ENCODE assay signal across 8 mouse cellular contexts in genomic region chr10:68276976-68277441, GRCm38 (mm10). TPM values are rescaled to one million over a fixed set of nuclear protein-coding genes. Genes with fewer than 3 reads are reported as not detected.
DNase-seq lines count a peak whose midpoint lies in the region; ATAC-seq and TF ChIP-seq lines count a peak whose summit lies in the region.

No protein-coding gene starts in this region.

- H3K36me3 ChIP-seq in heart, adult 2 months (ENCODE audit: control insufficient read depth, insufficient read depth, low read length): no peaks in the 10 kb centered on the region
- H3K36me3 ChIP-seq in kidney, adult 2 months (ENCODE audit: control insufficient read depth, insufficient read depth, low read length): no peaks in the 10 kb centered on the region
- peaks cover 5% of the 10 kb centered on the region for H3K36me3 ChIP-seq in limb, embryonic 15.5 days
- H3K36me3 ChIP-seq in midbrain, embryonic 15.5 days (replicated peaks): no peaks in the 10 kb centered on the region
- no peaks in the 10 kb centered on the region for H3K36me3 ChIP-seq in splenic B cell, adult 2 months (ENCODE audit: control insufficient read depth, insufficient read depth, low read length, poor library complexity, severe bottlenecking)

- H3K9ac ChIP-seq in heart, adult 2 months (ENCODE audit: low read depth, low read length): peak overlapping the region; percentile 89
- H3K9ac ChIP-seq in limb, embryonic 15.5 days: peak overlapping the region; percentile 50
- peak overlapping the region; percentile 64 for H3K9ac ChIP-seq in midbrain, embryonic 15.5 days

- H3K27ac ChIP-seq in heart, adult 2 months: peak overlapping the region; percentile 97
- peak overlapping the region; percentile 95 for H3K27ac ChIP-seq in kidney, adult 2 months (ENCODE audit: insufficient read depth, low read depth, low read length)
- H3K27ac ChIP-seq in limb, embryonic 15.5 days: peak overlapping the region; percentile 94
- peak overlapping the region; percentile 90 for H3K27ac ChIP-seq in midbrain, embryonic 15.5 days

- no peak for TF ChIP-seq EP300 in heart, adult 2 months (IDR thresholded peaks at IDR 0.05; ENCODE audit: insufficient read depth, low read depth, low read length)

- H3K4me2 ChIP-seq in limb, embryonic 15.5 days: peak overlapping the region; percentile 75
- peak overlapping the region; percentile 79 for H3K4me2 ChIP-seq in midbrain, embryonic 15.5 days

- intact Hi-C loops in heart, adult 2 months (cut with DNase I): loop anchor here (2.0 to 5.0 kb wide), 3 partner anchors 75 to 110 kb away; no protein-coding TSS in a partner anchor

- no peaks in the 10 kb centered on the region for H3K79me2 ChIP-seq in heart, adult 2 months (replicated peaks; ENCODE audit: control insufficient read depth, insufficient read depth, low read length)

- under 1% methylated on average over 34 of the region's 34 CpGs for WGBS in heart, adult 2 months
- 0% methylated on average over 34 of the region's 34 CpGs for whole genome bisulfite sequencing in kidney, adult 2 months
- under 1% methylated on average over 31 of the region's 34 CpGs for WGBS in limb, embryonic 15.5 days
- WGBS in midbrain, embryonic 15.5 days: under 1% methylated on average over 31 of the region's 34 CpGs

- H3K27me3 ChIP-seq in heart, adult 2 months (ENCODE audit: control insufficient read depth, insufficient read depth, low read length): no peaks in the 10 kb centered on the region
- H3K27me3 ChIP-seq in kidney, adult 2 months (replicated peaks; ENCODE audit: control insufficient read depth, insufficient read depth, low read length): no peaks in the 10 kb centered on the region
- no peaks in the 10 kb centered on the region for H3K27me3 ChIP-seq in limb, embryonic 15.5 days
- H3K27me3 ChIP-seq in midbrain, embryonic 15.5 days (replicated peaks): no peaks in the 10 kb centered on the region
- no peaks in the 10 kb centered on the region for H3K27me3 ChIP-seq in splenic B cell, adult 2 months (ENCODE audit: control insufficient read depth, insufficient read depth, low read length, poor library complexity, severe bottlenecking)

- no peaks in the 10 kb centered on the region for H3K9me3 ChIP-seq in limb, embryonic 15.5 days
- H3K9me3 ChIP-seq in midbrain, embryonic 15.5 days: no peaks in the 10 kb centered on the region

- H3K4me3 ChIP-seq in heart, adult 2 months: peak overlapping the region; percentile 64
- H3K4me3 ChIP-seq in kidney, adult 2 months (ENCODE audit: insufficient read depth, low read depth, low read length): peak overlapping the region; percentile 75
- H3K4me3 ChIP-seq in limb, embryonic 15.5 days: peak overlapping the region; percentile 57
- peak overlapping the region; percentile 71 for H3K4me3 ChIP-seq in midbrain, embryonic 15.5 days

- no peak for TF ChIP-seq CTCF in heart, adult 2 months (IDR thresholded peaks at IDR 0.05)
- no peak for TF ChIP-seq CTCF in kidney, adult 2 months (conservative IDR thresholded peaks at IDR 0.05; ENCODE audit: insufficient read depth, insufficient read length, low read depth, low read length)

- ATAC-seq in limb, embryonic 15.5 days (ENCODE audit: insufficient number of reproducible peaks, low FRiP score, low TSS enrichment, low read depth): peak; percentile 36
- peak; percentile 68 for ATAC-seq in midbrain, embryonic 15.5 days (replicated peaks)

- DNase-seq in embryo, embryonic 10 days (ENCODE audit: low spot score): peak; percentile 54
- no peak for DNase-seq in embryo, embryonic 9.5 days (ENCODE audit: extremely low spot score)
- peak; percentile 66 for DNase-seq in embryo, embryonic 10.5 days (ENCODE audit: low spot score)
- peak; percentile 77 to 80 for DNase-seq in heart, adult 2 months
- DNase-seq in kidney, adult 2 months: peak; percentile 66
- DNase-seq in splenic B cell, adult 2 months (ENCODE audit: low read depth, low spot score): peak; percentile 67

- no peaks in the 10 kb centered on the region for H3K4me1 ChIP-seq in heart, adult 2 months (ENCODE audit: control insufficient read depth, insufficient read depth, low read length)
- peaks cover 7% of the 10 kb centered on the region; the same call in 1 of the 2 replicates for H3K4me1 ChIP-seq in kidney, adult 2 months (ENCODE audit: control insufficient read depth, insufficient read depth, low read length)
- H3K4me1 ChIP-seq in limb, embryonic 15.5 days: peaks cover 15% of the 10 kb centered on the region
- peaks cover 35% of the 10 kb centered on the region for H3K4me1 ChIP-seq in midbrain, embryonic 15.5 days

- TF ChIP-seq POLR2A in heart, adult 2 months (IDR thresholded peaks at IDR 0.05; ENCODE audit: insufficient read depth, low read depth, low read length): no peak
- TF ChIP-seq POLR2A in kidney, adult 2 months (IDR thresholded peaks at IDR 0.05; ENCODE audit: low read depth, low read length): no peak

RNA-seq across cellular contexts. Expression of gene Arid5b, which starts 1.5 kb away (rescaled TPM):
- 10 to 100 TPM; 21.1 to 22.5 TPM for total RNA-seq in heart, adult 2 months (2021)
- polyA plus RNA-seq in heart, adult 2 months (2012; rRNA removed): 6.3 and 8.8 TPM in 2 replicates
- 7.7 and 8.6 TPM in 2 replicates for polyA plus RNA-seq in kidney, adult 2 months (2012; rRNA removed)
- 40.1 and 41.2 TPM in 2 replicates for polyA plus RNA-seq in limb, embryonic 15.5 days (2015; fragmentation: Nextera tagmentation; extraction: Ambion mirVana)
- 19.0 and 19.5 TPM in 2 replicates for polyA plus RNA-seq in midbrain, embryonic 15.5 days (2015; fragmentation: Nextera tagmentation; extraction: Ambion mirVana)
